Mouse (Mus musculus) gastrocnemius, postnatal 4 days (tissue): ENCODE measurements around the gene Ngp. TPM values are rescaled to one million over a fixed set of nuclear protein-coding genes. Genes with fewer than 3 reads are reported as not detected.
"Not testable (repeated sequence)": the region's sequence is repeated elsewhere in the genome, so short reads cannot be mapped to it uniquely, and the experiment has no call there.

ENCODE experiments used
- DNase-seq, 2 experiments: peaks; one replicate each; pipeline ENCODE4 v3.0.0; 2021 to 2022; ENCODE audit warnings: low spot score in 2 of 2, mixed read lengths in 2 of 2
- long read RNA-seq, 2 experiments: library from polyadenylated mRNA; stranded (forward); transcript quantifications; one replicate each; pipeline ENCODE4 v2.0.0; 2021
- total RNA-seq, 2 experiments: library from RNA; stranded (reverse); gene quantifications; 2 replicates each; pipeline ENCODE4 v1.2.3; 2021

The Ngp gene
- 1 to 10 TPM in 1 of 2 experiments, under 1 TPM in 1; 0.98 to 3.5 TPM for total RNA-seq
- long read RNA-seq, experiment 1, result 0 reads
- long read RNA-seq, experiment 2, transcript Ngp-201 (4 exons, 1,222 nt), result major isoform, 14 of 15 reads
- long read RNA-seq, experiment 2, partial matches to known transcripts, result 1 of 15 reads
- long read RNA-seq, experiment 2, other reads (novel, unspliced or antisense), result 0 of 15 reads

- DNase-seq, result no peak
These were observed at the start of gene Ngp for GRCm38 (mm10) chr9:110419511-110420112. Gene Ngp (plus strand): TSS chr9:110419747.

DNA sequence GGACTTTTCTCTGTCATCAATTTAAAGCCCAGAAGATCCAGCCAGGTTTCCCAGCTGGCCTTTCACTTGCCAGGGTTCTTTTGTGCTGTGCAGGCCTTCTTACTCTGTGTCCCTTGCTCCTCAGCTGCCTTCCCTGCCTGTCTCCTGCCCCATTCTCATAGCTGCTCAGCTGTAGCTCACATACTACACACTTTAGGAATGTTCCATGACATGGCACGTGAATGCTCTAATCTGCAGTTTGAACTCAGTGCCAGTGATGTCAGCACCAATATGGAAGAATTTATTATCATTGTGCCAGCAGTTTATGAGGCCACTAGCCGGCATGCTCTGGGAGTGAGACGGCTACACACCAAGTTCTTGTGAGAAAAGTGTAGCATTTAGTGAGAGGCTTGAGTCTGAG lies 49.7 kb upstream of the Ngp start:
- no peak for DNase-seq

- no peak for DNase-seq
These were observed 45.7 kb upstream of the Ngp start for GRCm38 (mm10) chr9:110373871-110374270.

- DNase-seq, result no peak
These were observed 43.9 kb upstream of the Ngp start for GRCm38 (mm10) chr9:110375668-110376067.

GRCm38 (mm10) chr9:110377655-110378054 lies 41.9 kb upstream of the Ngp start:
- DNase-seq, result not testable (repeated sequence)

GRCm38 (mm10) chr9:110379361-110379760 lies 40.2 kb upstream of the Ngp start:
- DNase-seq, result no peak

DNA sequence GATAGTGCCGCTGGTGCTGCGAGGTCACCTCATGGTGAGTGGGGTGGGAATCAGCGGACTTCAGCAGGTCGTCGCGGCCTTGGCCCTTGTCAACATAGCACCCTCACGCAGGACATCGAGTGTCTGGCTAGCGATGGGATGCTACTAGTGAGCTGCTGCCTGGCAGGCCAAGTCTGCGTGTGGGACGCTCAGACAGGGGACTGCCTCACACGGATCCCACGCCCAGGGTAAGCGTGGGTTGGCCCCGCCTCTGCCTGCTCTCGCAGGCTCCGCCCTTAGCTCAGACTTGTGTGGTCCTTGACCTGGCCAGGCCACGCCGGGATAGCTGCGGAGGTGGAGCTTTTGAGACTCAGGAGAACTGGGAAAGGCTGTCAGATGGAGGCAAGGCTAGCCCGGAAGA lies 38.9 kb upstream of the Ngp start:
- DNase-seq, result no peak

DNA sequence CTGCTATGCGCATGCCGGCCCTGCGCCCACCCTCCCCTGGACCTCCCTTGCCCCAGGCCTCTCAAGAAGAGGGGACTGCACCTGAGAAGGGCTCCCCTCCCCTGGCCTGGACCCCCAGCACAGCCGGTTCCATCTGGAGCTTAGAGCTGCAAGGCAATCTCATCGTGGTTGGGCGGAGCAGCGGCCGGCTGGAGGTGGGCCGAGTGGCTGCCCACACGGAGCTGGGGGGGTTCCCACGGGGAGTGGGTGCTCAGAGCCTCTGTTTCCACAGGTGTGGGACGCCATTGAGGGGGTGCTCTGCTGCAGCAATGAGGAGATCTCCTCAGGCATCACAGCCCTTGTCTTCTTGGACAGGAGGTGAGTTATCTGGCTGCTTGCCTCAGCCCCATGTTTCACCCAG lies 38.3 kb upstream of the Ngp start:
- DNase-seq, result no peak

GRCm38 (mm10) chr9:110384369-110384929 lies 35.1 kb upstream of the Ngp start:
- DNase-seq, result no peak

GRCm38 (mm10) chr9:110388011-110388410 lies 31.5 kb upstream of the Ngp start:
- no peak for DNase-seq

GRCm38 (mm10) chr9:110390843-110391242 lies 28.7 kb upstream of the Ngp start:
- DNase-seq, result no peak

- DNase-seq, result no peak
These were observed 26.3 kb upstream of the Ngp start for GRCm38 (mm10) chr9:110393295-110393694.

GRCm38 (mm10) chr9:110400650-110401049 lies 18.9 kb upstream of the Ngp start:
- no peak for DNase-seq

DNA sequence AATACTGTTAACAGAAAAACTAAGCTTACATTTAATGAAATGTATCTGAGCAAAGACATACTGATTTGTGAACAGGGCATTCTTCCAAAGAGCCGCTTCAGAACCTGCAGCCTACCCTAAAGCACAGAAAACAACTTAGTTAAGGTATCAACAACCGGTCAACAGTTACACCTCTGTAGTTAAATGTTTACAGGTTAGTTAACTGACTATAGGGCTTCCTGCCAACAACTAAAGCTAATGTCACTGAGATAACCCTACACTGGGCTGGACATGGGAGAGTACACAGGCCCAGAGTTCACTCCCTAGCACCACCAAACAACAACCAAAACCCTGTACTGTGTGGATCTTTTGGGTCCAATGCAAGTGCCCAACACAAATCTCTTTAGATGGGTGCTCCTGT lies 16.8 kb upstream of the Ngp start:
- no peak for DNase-seq

GRCm38 (mm10) chr9:110403240-110403639 lies 16.3 kb upstream of the Ngp start:
- not testable (repeated sequence) for DNase-seq

DNA sequence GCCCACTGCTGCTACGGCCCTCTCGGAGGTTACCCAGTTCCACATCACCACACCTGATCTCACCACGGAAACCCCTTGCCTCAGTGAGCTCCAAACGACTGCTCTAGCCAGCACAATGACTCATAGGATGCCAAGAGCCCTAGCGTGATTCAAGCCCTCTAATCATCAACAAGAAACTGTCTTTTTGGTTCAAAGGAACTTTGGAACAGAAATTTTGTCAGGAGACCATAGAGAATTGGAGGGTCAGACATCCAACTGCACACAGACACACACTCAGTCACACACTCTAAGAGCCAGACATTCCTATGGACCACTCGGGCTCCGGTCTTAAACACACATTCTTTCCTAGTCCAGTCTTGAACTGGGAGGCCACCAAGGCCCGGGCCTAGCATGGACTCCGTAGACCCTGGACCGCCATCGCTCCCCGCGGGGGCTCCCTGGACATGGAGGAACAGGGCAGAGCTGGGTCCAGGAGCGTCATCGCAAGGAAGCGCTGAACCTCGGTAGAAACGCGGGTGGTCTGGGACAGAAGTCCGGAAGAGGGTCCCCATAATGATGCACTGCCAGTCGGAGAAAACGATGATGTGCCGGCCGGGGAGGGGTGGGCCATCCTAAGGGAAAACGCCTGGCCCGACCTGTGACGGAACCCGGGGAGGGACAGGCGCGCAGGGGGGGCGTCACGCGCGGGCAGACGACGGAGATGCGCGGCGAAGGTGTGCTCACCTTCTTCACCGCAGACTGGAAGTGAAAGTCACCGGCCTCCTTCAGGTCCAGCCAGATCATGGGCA lies 12.0 kb upstream of the Ngp start:
- DNase-seq, result no peak

DNA sequence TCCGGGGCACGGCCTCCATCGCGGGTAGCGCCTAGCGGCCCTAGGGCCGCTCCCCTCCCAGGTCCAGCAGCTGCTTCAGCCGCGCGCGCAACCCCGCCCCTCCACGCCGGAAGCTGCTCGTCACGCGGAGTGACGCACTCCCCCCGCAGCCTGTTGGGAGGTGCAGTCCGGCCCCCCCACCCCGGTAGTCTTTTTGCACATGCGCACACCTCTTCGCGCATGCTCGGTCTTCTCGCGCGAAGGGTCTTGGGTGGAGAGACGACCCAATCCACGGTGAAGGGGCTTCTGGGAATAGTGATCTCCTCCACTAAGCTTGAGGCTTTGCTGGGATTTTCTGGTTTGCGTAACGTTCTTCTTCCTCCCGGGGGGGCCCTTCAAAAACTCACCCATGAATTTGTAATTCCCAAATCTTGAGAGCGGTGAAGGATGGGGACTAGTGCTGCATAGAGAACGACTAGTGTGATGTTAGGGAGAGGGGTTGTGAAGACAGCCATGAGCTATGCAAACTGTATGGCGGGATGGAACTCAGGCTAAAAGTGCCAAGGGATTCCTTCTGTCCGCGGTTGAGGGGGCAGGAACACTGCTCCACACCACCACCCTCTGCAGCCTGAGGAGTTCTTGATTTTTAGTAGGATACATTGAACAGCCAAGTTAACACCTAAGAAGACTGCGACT lies 11.3 kb upstream of the Ngp start, which contains the start of gene Ptpn23:
Gene Ptpn23, minus strand, starts transcription at position 115 of the 675 bp plus-strand sequence.
- DNase-seq, result peak; percentile 95

GRCm38 (mm10) chr9:110410908-110411887 lies 8.3 kb upstream of the Ngp start:
- DNase-seq, result peak; percentile 67 to 85

DNA sequence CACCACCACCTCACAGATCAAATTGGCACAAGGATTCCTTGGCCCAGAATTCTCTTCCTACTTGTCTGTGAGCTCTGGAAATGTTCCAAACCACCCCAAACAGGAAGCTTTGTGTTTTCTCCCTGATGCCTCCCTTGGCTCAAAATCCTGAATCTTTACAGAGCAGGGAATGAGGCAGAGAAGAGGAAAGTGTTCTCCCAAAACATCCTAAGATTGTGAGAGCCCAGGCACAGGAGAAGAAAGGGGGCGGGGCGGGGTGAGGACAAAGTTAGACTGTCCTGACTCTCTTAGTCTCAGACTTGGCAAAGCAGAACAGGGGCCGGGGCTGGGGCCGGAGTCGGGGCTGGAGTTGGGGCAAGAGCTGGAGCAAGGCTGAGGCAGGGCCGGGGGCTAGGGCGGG lies 6.6 kb upstream of the Ngp start:
- peak in 1 of 2 experiments; percentile 35 for DNase-seq

DNA sequence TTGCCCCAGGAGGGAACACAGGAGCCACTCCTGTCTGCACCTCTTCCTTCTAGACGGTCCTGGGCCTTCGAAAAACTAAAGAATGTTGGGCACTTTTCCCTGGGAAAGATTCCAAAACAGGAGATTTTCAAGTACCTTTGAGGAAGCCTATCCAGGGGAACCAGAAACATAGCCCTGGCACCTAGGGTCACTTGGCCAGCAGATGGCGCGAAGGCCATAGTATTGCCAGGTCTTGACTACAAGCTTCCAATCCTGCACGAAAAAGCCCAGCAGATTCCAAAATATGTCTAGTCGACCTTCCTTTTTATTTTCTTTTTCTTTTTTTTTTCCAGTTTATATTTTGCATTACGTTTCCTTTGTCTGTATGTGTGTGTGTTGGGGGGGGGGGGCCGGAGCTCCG lies 5.8 kb upstream of the Ngp start:
- DNase-seq, result no peak
